Mouse (Mus musculus) neutrophil, adult 5-6 weeks (primary cell): ENCODE results near the gene Gm10283. TPM values are rescaled to one million over a fixed set of nuclear protein-coding genes. Genes with fewer than 3 reads are reported as not detected.
"Not testable (repeated sequence)": the region's sequence is repeated elsewhere in the genome, so short reads cannot be mapped to it uniquely, and the experiment has no call there.

Experiments used
- ATAC-seq: fragments of 151-379, 151-347 bp; 2 replicates; pipeline ENCODE4 v1.8.0; 2017; ENCODE audit warnings: mild to moderate bottlenecking, moderate TSS enrichment; ENCODE audit not compliant: insufficient number of reproducible peaks, poor library complexity, low FRiP score, severe bottlenecking; ENCODE audit errors: extremely low read depth
- total RNA-seq: library from RNA; stranded (forward); fragments of 200-1000 nt; gene quantifications from 2 replicates; pipeline ENCODE4 v1.2.3, GENCODE M21; 2017

Gm10283 gene
- total RNA-seq = not detected in 2 replicates

- ATAC-seq = no peak
These were observed at the start of gene Gm10283 for GRCm38 (mm10) chr8:60503098-60503497. Gene Gm10283, minus strand, starts transcription at chr8:60503198.

- no peak for ATAC-seq
These were observed 31.9 kb upstream of the Gm10283 start for GRCm38 (mm10) chr8:60534945-60535344.

- no peak for ATAC-seq
These were observed 15.3 kb upstream of the Gm10283 start for GRCm38 (mm10) chr8:60518286-60518685.

GRCm38 (mm10) chr8:60505653-60506521, 2.9 kb upstream of the Gm10283 start, which contains the start of gene Aadat:
Gene Aadat, plus strand, starts transcription at chr8:60505932.
- ATAC-seq = no peak

- not testable (repeated sequence) for ATAC-seq
These were observed 8.0 kb downstream of the Gm10283 start for GRCm38 (mm10) chr8:60495046-60495445.

- ATAC-seq = no peak
These were observed 8.4 kb downstream of the Gm10283 start for GRCm38 (mm10) chr8:60494606-60495005.

GRCm38 (mm10) chr8:60492471-60492870, 10.5 kb downstream of the Gm10283 start:
- ATAC-seq = no peak

- ATAC-seq = no peak
These were observed 11.1 kb downstream of the Gm10283 start for GRCm38 (mm10) chr8:60491871-60492270.

- ATAC-seq = no peak
These were observed 12.9 kb downstream of the Gm10283 start for GRCm38 (mm10) chr8:60490147-60490546.

- no peak for ATAC-seq
These were observed 36.2 kb downstream of the Gm10283 start for GRCm38 (mm10) chr8:60466686-60467335.

- no peak for ATAC-seq
These were observed 53.7 kb downstream of the Gm10283 start for GRCm38 (mm10) chr8:60449296-60449695.

- ATAC-seq = no peak
These were observed 58.0 kb downstream of the Gm10283 start for GRCm38 (mm10) chr8:60444989-60445388.

- no peak for ATAC-seq
These were observed 64.4 kb downstream of the Gm10283 start for GRCm38 (mm10) chr8:60438557-60438956.

GRCm38 (mm10) chr8:60436872-60437271, 66.1 kb downstream of the Gm10283 start:
- no peak for ATAC-seq

GRCm38 (mm10) chr8:60432649-60433048, 70.3 kb downstream of the Gm10283 start:
- no peak for ATAC-seq

- ATAC-seq = no peak
These were observed 96.6 kb downstream of the Gm10283 start for GRCm38 (mm10) chr8:60406358-60406757.

- ATAC-seq = no peak
These were observed 97.9 kb downstream of the Gm10283 start for GRCm38 (mm10) chr8:60404994-60405548.

- ATAC-seq = no peak
These were observed 109.3 kb downstream of the Gm10283 start for GRCm38 (mm10) chr8:60393675-60394074.

- no peak for ATAC-seq
These were observed 116.4 kb downstream of the Gm10283 start for GRCm38 (mm10) chr8:60386589-60386988.
